Mouse (Mus musculus) ES-E14 (cell line): ENCODE data around the gene Lsm10. TPM values are rescaled to one million over a fixed set of nuclear protein-coding genes. Genes with fewer than 3 reads are reported as not detected.

ENCODE experiments used
- DNase-seq: peaks from one replicate; pipeline ENCODE4 v3.0.0-alpha.2; 2013; ENCODE audit warnings: low read depth, low spot score
- H3K27ac ChIP-seq: 2 replicates; pipeline ENCODE4 v1.5.1; 2012; ENCODE audit warnings: low read depth, mild to moderate bottlenecking, low read length, moderate library complexity, mixed read lengths; ENCODE audit not compliant: poor library complexity, insufficient read depth, severe bottlenecking
- H3K36me3 ChIP-seq: 2 replicates; pipeline ENCODE4 v1.6.1; 2012; ENCODE audit warnings: mild to moderate bottlenecking, low read length, moderate library complexity, mixed read lengths; ENCODE audit not compliant: control insufficient read depth, poor library complexity, insufficient read depth, severe bottlenecking
- H3K4me1 ChIP-seq, 2 experiments: fragments of 150-350 bp in 1 of 2; sonication (generic) in 1 of 2; 2 replicates each; pipeline ENCODE4 v1.6.1; 2012; ENCODE audit warnings: low read length in 2 of 2, mild to moderate bottlenecking in 1 of 2, mixed read lengths in 1 of 2; ENCODE audit not compliant: control insufficient read depth in 2 of 2, insufficient read depth in 2 of 2, poor library complexity in 1 of 2
- H3K4me3 ChIP-seq, 2 experiments: fragments of 150-350 bp in 1 of 2; sonication (generic) in 1 of 2; 2 replicates each; pipeline ENCODE4 v1.5.1; 2012; ENCODE audit warnings: low read length in 2 of 2, low read depth in 1 of 2, mild to moderate bottlenecking in 1 of 2, mixed read lengths in 1 of 2; ENCODE audit not compliant: insufficient read depth in 1 of 2, poor library complexity in 1 of 2, severe bottlenecking in 1 of 2
- H3K9ac ChIP-seq: 2 replicates; pipeline ENCODE4 v1.6.1; 2012; ENCODE audit warnings: low read depth, mild to moderate bottlenecking, low read length, mixed read lengths; ENCODE audit not compliant: poor library complexity, insufficient read depth, severe bottlenecking
- H3K9me3 ChIP-seq: fragments of 150-350 bp; sonication (generic); 2 replicates; pipeline ENCODE4 v1.6.1; 2012; ENCODE audit warnings: low read depth, mild to moderate bottlenecking, low read length; ENCODE audit not compliant: control insufficient read depth, insufficient read depth
- CHD2 ChIP-seq: IDR thresholded peaks from 2 replicates; pipeline ENCODE4 v1.6.1; 2014; ENCODE audit warnings: mild to moderate bottlenecking, low read depth, low read length, inconsistent platforms
- HCFC1 ChIP-seq: IDR thresholded peaks from 2 replicates; pipeline ENCODE4 v1.6.1; 2012; ENCODE audit warnings: low read length, inconsistent platforms, borderline replicate concordance; ENCODE audit not compliant: insufficient read depth
- MAFK ChIP-seq: IDR thresholded peaks from 2 replicates; pipeline ENCODE4 v1.6.1; 2014; ENCODE audit warnings: mild to moderate bottlenecking, low read depth, low read length, inconsistent platforms; ENCODE audit not compliant: insufficient read depth
- ZC3H11A ChIP-seq: IDR thresholded peaks from 2 replicates; pipeline ENCODE4 v1.6.1; 2012; ENCODE audit warnings: low read depth, mild to moderate bottlenecking, inconsistent platforms, low read length, borderline replicate concordance
- ZNF384 ChIP-seq: IDR thresholded peaks from 2 replicates; pipeline ENCODE4 v1.6.1; 2012; ENCODE audit warnings: low read depth, low read length, inconsistent platforms
- in situ Hi-C, 2 experiments: fragments of 600-800 bp; cut with MboI; formaldehyde crosslinking; loops; one replicate each; pipeline ENCODE4 v1.15.1; 2025; ENCODE audit warnings: low sequenced_read_pairs in 2 of 2, inconsistent platforms in 1 of 2; ENCODE audit not compliant: unreplicated experiment in 2 of 2
- total RNA-seq: library from RNA; depleted of rRNA; stranded (reverse); fragments of 300-350 nt; gene quantifications from 2 replicates; pipeline ENCODE4 v1.2.3, GENCODE M21; 2012

Gene Lsm10
- total RNA-seq, 1 experiment, result 21.8 TPM

- no peaks in the 10 kb centered on the region; the same call in 1 of the 2 replicates for H3K36me3 ChIP-seq
- TF ChIP-seq CHD2 (no peak), MAFK (no peak), ZNF384 (no peak), HCFC1 (no peak), ZC3H11A (no peak)
- peak overlapping the region; percentile 13 to 22; a peak in 1 of 4 replicates for H3K4me3 ChIP-seq
- DNase-seq, result no peak
- H3K27ac ChIP-seq, result peak overlapping the region; percentile 22
- in situ Hi-C loops, result no loop called here
- H3K4me1 ChIP-seq, result peaks cover 7 to 21% of the 10 kb centered on the region in 2 experiments
- H3K9ac ChIP-seq, result peak overlapping the region; percentile 6; the same call in 1 of the 2 replicates
- no peaks in the 10 kb centered on the region for H3K9me3 ChIP-seq
Observed at GRCm38 (mm10) chr4:126110374-126111152, 14.1 kb downstream of the Lsm10 start.

- Histone ChIP-seq H3K27ac (peak overlapping the region; percentile 2; the same call in 1 of the 2 replicates), H3K4me1 (peaks cover 7 to 21% of the 10 kb centered on the region in 2 experiments), H3K9ac (peak overlapping the region; percentile 6; the same call in 1 of the 2 replicates), H3K4me3 (peak overlapping the region; percentile 13 to 22; a peak in 1 of 4 replicates), H3K36me3 (no peaks in the 10 kb centered on the region; the same call in 1 of the 2 replicates), H3K9me3 (no peaks in the 10 kb centered on the region)
- TF ChIP-seq CHD2 (no peak), HCFC1 (no peak), ZC3H11A (no peak)
- in situ Hi-C loops, result no loop called here
- DNase-seq, result no peak
Observed at GRCm38 (mm10) chr4:126111153-126111549, 14.7 kb downstream of the Lsm10 start.

GRCm38 (mm10) chr4:126113243-126113642, 16.8 kb downstream of the Lsm10 start:
- Histone ChIP-seq H3K4me3 (no peak overlapping the region), H3K9me3 (no peaks in the 10 kb centered on the region), H3K27ac (no peak overlapping the region), H3K36me3 (no peaks in the 10 kb centered on the region; the same call in 1 of the 2 replicates), H3K4me1 (peaks cover 7 to 19% of the 10 kb centered on the region in 2 experiments), H3K9ac (no peak overlapping the region)
- DNase-seq, result no peak
- no peak for TF ChIP-seq MAFK
- no peak for TF ChIP-seq HCFC1
- no peak for TF ChIP-seq ZC3H11A
- TF ChIP-seq CHD2, result no peak
- no peak for TF ChIP-seq ZNF384
- in situ Hi-C loops, result no loop called here

- TF ChIP-seq MAFK, result no peak
- no peak for TF ChIP-seq CHD2
- no peak for TF ChIP-seq HCFC1
- TF ChIP-seq ZNF384, result no peak
- TF ChIP-seq ZC3H11A, result no peak
- no peaks in the 10 kb centered on the region for H3K9me3 ChIP-seq
- DNase-seq, result peak; percentile 37
- H3K4me3 ChIP-seq, result no peak overlapping the region
- H3K4me1 ChIP-seq, result peaks cover 4 to 14% of the 10 kb centered on the region in 2 experiments
- H3K9ac ChIP-seq, result no peak overlapping the region
- no peak overlapping the region; the same call in 1 of the 2 replicates for H3K27ac ChIP-seq
- in situ Hi-C loops, result no loop called here
- H3K36me3 ChIP-seq, result no peaks in the 10 kb centered on the region; the same call in 1 of the 2 replicates
Observed at GRCm38 (mm10) chr4:126113943-126114342, 17.5 kb downstream of the Lsm10 start.
